Mouse (Mus musculus): ENCODE data around the gene Fstl4. TPM values are rescaled to one million over a fixed set of nuclear protein-coding genes. Genes with fewer than 3 reads are reported as not detected.

The Fstl4 gene
- polyA plus RNA-seq, 1 experiment from 2014 or later: 2.9 TPM

GRCm38 (mm10) chr11:52761800-52762199 is 2.6 kb upstream of the Fstl4 start:
- Histone ChIP-seq H3K4me1 (ENCODE audit: control insufficient read depth, insufficient read depth, low read length) (peaks cover 9% of the 10 kb centered on the region; the same call in 1 of the 2 replicates), H3K27ac (replicated peaks; ENCODE audit: low read depth, low read length) (no peak overlapping the region), H3K9ac (ENCODE audit: low read depth, low read length) (no peak overlapping the region), H3K4me2 (ENCODE audit: low read depth, low read length) (no peak overlapping the region), H3K9me3 (ENCODE audit: control insufficient read depth, low read length) (no peaks in the 10 kb centered on the region), H3K27me3 (replicated peaks; ENCODE audit: control insufficient read depth, insufficient read depth, low read length) (peaks cover 47% of the 10 kb centered on the region), H3K4me3 (ENCODE audit: low read depth, low read length) (no peak overlapping the region), H3K36me3 (ENCODE audit: control insufficient read depth, insufficient read depth, low read length) (no peaks in the 10 kb centered on the region)
- DNase-seq (ENCODE audit: low spot score): no peak
- no peak for ATAC-seq (ENCODE audit: low read depth)
- 38% methylated on average over 1 of the region's 1 CpGs for WGBS

GRCm38 (mm10) chr11:52764894-52765677 is 652 bp downstream of the Fstl4 start:
- no peaks in the 10 kb centered on the region for H3K36me3 ChIP-seq (ENCODE audit: control insufficient read depth, insufficient read depth, low read length)
- H3K9me3 ChIP-seq (ENCODE audit: control insufficient read depth, low read length): no peaks in the 10 kb centered on the region
- WGBS: under 1% methylated on average over 29 of the region's 53 CpGs
- DNase-seq (ENCODE audit: low spot score) (peak; percentile 33), ATAC-seq (ENCODE audit: low read depth) (0 out of 2 replicates have a peak, but pooled peaks have one; percentile 27)
- H3K4me2 ChIP-seq (ENCODE audit: low read depth, low read length): peak overlapping the region; percentile 99
- H3K27ac ChIP-seq (replicated peaks; ENCODE audit: low read depth, low read length): no peak overlapping the region
- peak overlapping the region; percentile 59 for H3K9ac ChIP-seq (ENCODE audit: low read depth, low read length)
- H3K4me1 ChIP-seq (ENCODE audit: control insufficient read depth, insufficient read depth, low read length): peaks cover 9% of the 10 kb centered on the region; the same call in 1 of the 2 replicates
- H3K27me3 ChIP-seq (replicated peaks; ENCODE audit: control insufficient read depth, insufficient read depth, low read length): peaks cover 57% of the 10 kb centered on the region
- peak overlapping the region; percentile 53 for H3K4me3 ChIP-seq (ENCODE audit: low read depth, low read length)

GRCm38 (mm10) chr11:52765678-52766254 is 1.3 kb downstream of the Fstl4 start:
- peak; percentile 81 for DNase-seq (ENCODE audit: low spot score)
- peaks cover 57% of the 10 kb centered on the region for H3K27me3 ChIP-seq (replicated peaks; ENCODE audit: control insufficient read depth, insufficient read depth, low read length)
- no peaks in the 10 kb centered on the region for H3K36me3 ChIP-seq (ENCODE audit: control insufficient read depth, insufficient read depth, low read length)
- H3K4me1 ChIP-seq (ENCODE audit: control insufficient read depth, insufficient read depth, low read length): peaks cover 9% of the 10 kb centered on the region; the same call in 1 of the 2 replicates
- no peaks in the 10 kb centered on the region for H3K9me3 ChIP-seq (ENCODE audit: control insufficient read depth, low read length)
- no peak overlapping the region for H3K27ac ChIP-seq (replicated peaks; ENCODE audit: low read depth, low read length)
- H3K4me2 ChIP-seq (ENCODE audit: low read depth, low read length): peak overlapping the region; percentile 99
- H3K4me3 ChIP-seq (ENCODE audit: low read depth, low read length): peak overlapping the region; percentile 53
- 2% methylated on average over 20 of the region's 21 CpGs for WGBS
- 0 out of 2 replicates have a peak overlapping the region, but pooled peaks have one; percentile 59 for H3K9ac ChIP-seq (ENCODE audit: low read depth, low read length)
- ATAC-seq (ENCODE audit: low read depth): peak; percentile 51; the same call in 1 of the 2 replicates

- no peak overlapping the region for H3K4me2 ChIP-seq (ENCODE audit: low read depth, low read length)
- ATAC-seq (ENCODE audit: low read depth): no peak
- 56% methylated on average over 3 of the region's 3 CpGs for WGBS
Measured at GRCm38 (mm10) chr11:52767921-52768320, 3.5 kb downstream of the Fstl4 start.

GRCm38 (mm10) chr11:52773073-52773472 is 8.6 kb downstream of the Fstl4 start:
- Histone ChIP-seq H3K4me3 (ENCODE audit: low read depth, low read length) (no peak overlapping the region), H3K36me3 (ENCODE audit: control insufficient read depth, insufficient read depth, low read length) (no peaks in the 10 kb centered on the region), H3K9ac (ENCODE audit: low read depth, low read length) (no peak overlapping the region), H3K27ac (replicated peaks; ENCODE audit: low read depth, low read length) (no peak overlapping the region), H3K4me2 (ENCODE audit: low read depth, low read length) (no peak overlapping the region), H3K9me3 (ENCODE audit: control insufficient read depth, low read length) (no peaks in the 10 kb centered on the region), H3K4me1 (ENCODE audit: control insufficient read depth, insufficient read depth, low read length) (no peaks in the 10 kb centered on the region), H3K27me3 (replicated peaks; ENCODE audit: control insufficient read depth, insufficient read depth, low read length) (no peaks in the 10 kb centered on the region)
- no peak for DNase-seq (ENCODE audit: low spot score)
- 70% methylated on average over 3 of the region's 3 CpGs for WGBS
- ATAC-seq (ENCODE audit: low read depth): no peak

More at GRCm38 (mm10) chr11:52767921-52768320, 3.5 kb downstream of the Fstl4 start:
- Histone ChIP-seq H3K9ac (ENCODE audit: low read depth, low read length) (no peak overlapping the region), H3K9me3 (ENCODE audit: control insufficient read depth, low read length) (no peaks in the 10 kb centered on the region), H3K27me3 (replicated peaks; ENCODE audit: control insufficient read depth, insufficient read depth, low read length) (peaks cover 48% of the 10 kb centered on the region), H3K36me3 (ENCODE audit: control insufficient read depth, insufficient read depth, low read length) (no peaks in the 10 kb centered on the region), H3K4me3 (ENCODE audit: low read depth, low read length) (no peak overlapping the region), H3K27ac (replicated peaks; ENCODE audit: low read depth, low read length) (no peak overlapping the region), H3K4me1 (ENCODE audit: control insufficient read depth, insufficient read depth, low read length) (peaks cover 9% of the 10 kb centered on the region; the same call in 1 of the 2 replicates)
- DNase-seq (ENCODE audit: low spot score): peak; percentile 6

- Histone ChIP-seq H3K36me3 (ENCODE audit: control insufficient read depth, insufficient read depth, low read length) (no peaks in the 10 kb centered on the region), H3K27me3 (replicated peaks; ENCODE audit: control insufficient read depth, insufficient read depth, low read length) (no peaks in the 10 kb centered on the region), H3K9me3 (ENCODE audit: control insufficient read depth, low read length) (no peaks in the 10 kb centered on the region), H3K4me1 (ENCODE audit: control insufficient read depth, insufficient read depth, low read length) (no peaks in the 10 kb centered on the region), H3K4me2 (ENCODE audit: low read depth, low read length) (no peak overlapping the region), H3K9ac (ENCODE audit: low read depth, low read length) (no peak overlapping the region), H3K4me3 (ENCODE audit: low read depth, low read length) (no peak overlapping the region), H3K27ac (replicated peaks; ENCODE audit: low read depth, low read length) (no peak overlapping the region)
- peak; percentile 1 for DNase-seq (ENCODE audit: low spot score)
- WGBS: 81% methylated on average over 3 of the region's 3 CpGs
- ATAC-seq (ENCODE audit: low read depth): peak; percentile 22; the same call in 1 of the 2 replicates
Measured at GRCm38 (mm10) chr11:52775291-52775690, 10.9 kb downstream of the Fstl4 start.

- no peaks in the 10 kb centered on the region for H3K9me3 ChIP-seq (ENCODE audit: control insufficient read depth, low read length)
- H3K9ac ChIP-seq (ENCODE audit: low read depth, low read length): no peak overlapping the region
- WGBS: 83% methylated on average over 5 of the region's 5 CpGs
- ATAC-seq (ENCODE audit: low read depth) (no peak), DNase-seq (ENCODE audit: low spot score) (no peak)
- H3K4me2 ChIP-seq (ENCODE audit: low read depth, low read length): no peak overlapping the region
- H3K27me3 ChIP-seq (replicated peaks; ENCODE audit: control insufficient read depth, insufficient read depth, low read length): no peaks in the 10 kb centered on the region
- H3K36me3 ChIP-seq (ENCODE audit: control insufficient read depth, insufficient read depth, low read length): no peaks in the 10 kb centered on the region
- H3K4me3 ChIP-seq (ENCODE audit: low read depth, low read length): no peak overlapping the region
- no peak overlapping the region for H3K27ac ChIP-seq (replicated peaks; ENCODE audit: low read depth, low read length)
- no peaks in the 10 kb centered on the region for H3K4me1 ChIP-seq (ENCODE audit: control insufficient read depth, insufficient read depth, low read length)
Measured at GRCm38 (mm10) chr11:52782426-52782825, 18.0 kb downstream of the Fstl4 start.

GRCm38 (mm10) chr11:52794331-52794730 is 29.9 kb downstream of the Fstl4 start:
- no peaks in the 10 kb centered on the region for H3K27me3 ChIP-seq (replicated peaks; ENCODE audit: control insufficient read depth, insufficient read depth, low read length)
- no peaks in the 10 kb centered on the region for H3K36me3 ChIP-seq (ENCODE audit: control insufficient read depth, insufficient read depth, low read length)
- ATAC-seq (ENCODE audit: low read depth) (no peak), DNase-seq (ENCODE audit: low spot score) (no peak)
- no peaks in the 10 kb centered on the region for H3K4me1 ChIP-seq (ENCODE audit: control insufficient read depth, insufficient read depth, low read length)
- no peak overlapping the region for H3K4me2 ChIP-seq (ENCODE audit: low read depth, low read length)
- no peak overlapping the region for H3K27ac ChIP-seq (replicated peaks; ENCODE audit: low read depth, low read length)
- H3K9ac ChIP-seq (ENCODE audit: low read depth, low read length): no peak overlapping the region
- WGBS: 76% methylated on average over 5 of the region's 5 CpGs
- H3K9me3 ChIP-seq (ENCODE audit: control insufficient read depth, low read length): no peaks in the 10 kb centered on the region
- no peak overlapping the region for H3K4me3 ChIP-seq (ENCODE audit: low read depth, low read length)

Measured in embryonic facial prominence, embryonic 14.5 days (tissue).